Mouse (Mus musculus) cerebellum, postnatal 36 days (tissue): ENCODE measurements around the gene Spc24.

Experiments used
- DNase-seq, 2 experiments: peaks; one replicate each; pipeline ENCODE4 v3.0.0; 2021 to 2022; ENCODE audit warnings: mixed read lengths in 2 of 2

The Spc24 gene

DNA sequence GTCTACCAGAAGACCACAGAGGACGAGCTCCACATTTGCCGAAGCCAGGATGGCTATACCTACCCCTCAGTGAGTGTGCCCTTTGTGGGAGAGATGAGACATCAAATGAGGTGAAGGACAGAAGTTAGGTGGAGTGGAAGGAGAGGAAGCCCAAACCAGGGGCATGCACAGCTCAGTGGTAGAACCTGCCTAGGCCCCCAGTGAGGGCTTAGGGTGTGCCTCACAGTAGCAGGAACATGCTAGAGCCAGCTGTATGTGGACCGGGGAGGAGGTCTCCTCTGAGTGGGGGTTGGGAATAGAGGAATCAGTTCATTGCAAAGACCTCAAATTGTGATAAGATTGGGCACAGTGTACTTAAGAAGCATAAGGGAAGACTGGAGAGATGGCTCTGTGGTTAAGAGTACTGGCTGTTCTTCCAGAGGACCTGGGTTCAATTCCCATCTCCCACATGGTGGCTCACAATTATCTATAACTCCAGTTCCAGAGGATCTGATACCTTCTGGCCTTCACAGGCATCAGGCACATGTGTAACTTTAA is 12.8 kb downstream of the Spc24 start:
- no peak for DNase-seq

DNA sequence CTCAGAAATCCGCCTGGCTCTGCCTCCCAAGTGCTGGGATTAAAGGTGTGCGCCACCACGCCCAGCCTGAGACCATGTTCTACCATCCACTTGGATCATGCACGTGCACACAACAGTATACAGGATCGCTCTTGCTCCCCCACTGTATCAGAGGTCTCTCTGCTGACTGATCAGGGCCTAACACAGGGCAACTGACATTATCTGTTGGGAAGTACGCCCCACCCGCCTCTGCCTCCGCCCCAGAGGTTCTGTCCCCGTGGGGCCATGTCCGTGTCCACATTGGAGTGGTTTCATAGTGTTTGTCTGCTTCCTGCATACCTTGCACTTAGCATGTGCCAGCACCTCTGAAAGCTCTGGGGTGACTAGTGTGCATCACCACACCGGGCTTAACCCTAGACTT is 18.6 kb downstream of the Spc24 start:
- DNase-seq, result no peak

DNA sequence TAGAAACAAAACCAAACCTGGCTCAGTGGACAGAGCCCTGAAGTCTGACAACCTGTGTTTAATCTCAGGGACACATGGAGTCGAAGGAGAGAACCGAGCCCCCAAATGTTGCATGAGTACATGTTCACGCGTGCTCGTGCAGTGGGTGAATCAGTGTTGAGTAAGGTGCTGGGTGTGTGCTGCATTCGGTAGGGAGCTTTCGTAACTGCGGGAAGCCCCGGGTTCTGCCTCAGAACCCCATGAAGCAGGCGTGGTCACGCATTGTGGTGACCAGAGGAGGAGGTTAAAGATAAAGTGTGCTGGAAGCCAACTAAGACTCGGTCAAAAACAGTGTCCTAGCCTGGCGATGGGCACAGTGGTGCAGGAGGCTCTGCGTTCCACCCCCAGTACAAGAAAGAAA is 19.7 kb downstream of the Spc24 start:
- DNase-seq, result no peak

DNA sequence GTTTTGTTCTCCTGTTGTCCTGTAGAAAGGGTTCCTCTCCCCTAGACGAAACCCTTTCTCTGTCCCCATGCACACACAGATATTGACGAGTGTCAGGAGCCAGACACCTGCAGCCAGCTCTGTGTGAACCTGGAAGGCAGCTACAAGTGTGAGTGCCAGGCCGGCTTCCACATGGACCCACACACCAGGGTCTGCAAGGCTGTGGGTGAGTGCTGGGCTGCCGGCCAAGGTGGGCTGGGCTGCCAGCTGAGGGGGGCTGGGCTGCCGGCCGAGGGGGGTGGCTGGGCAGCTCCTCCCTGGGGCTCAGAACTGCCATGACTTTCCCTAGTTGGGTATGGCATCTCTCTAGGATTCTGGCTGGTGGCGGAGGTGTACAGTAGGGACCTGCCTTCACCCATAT is 21.3 kb downstream of the Spc24 start:
- no peak for DNase-seq

DNA sequence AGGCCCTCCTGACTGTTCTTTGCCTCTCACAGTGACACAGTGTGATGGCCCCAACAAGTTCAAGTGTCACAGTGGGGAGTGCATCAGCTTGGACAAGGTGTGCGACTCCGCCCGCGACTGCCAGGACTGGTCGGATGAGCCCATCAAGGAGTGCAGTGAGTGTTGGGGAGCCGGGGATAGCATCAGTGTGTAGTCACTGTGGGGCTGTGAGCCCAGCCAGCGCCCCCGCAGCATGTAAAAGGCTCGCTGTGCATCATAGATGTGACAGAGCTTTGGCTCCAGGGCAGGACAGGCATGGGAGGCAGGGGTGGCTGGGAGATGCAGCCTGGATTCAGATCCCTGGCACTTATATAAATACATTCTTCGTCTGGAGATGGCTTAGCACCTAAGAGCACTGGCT is 22.9 kb downstream of the Spc24 start:
- no peak for DNase-seq

DNA sequence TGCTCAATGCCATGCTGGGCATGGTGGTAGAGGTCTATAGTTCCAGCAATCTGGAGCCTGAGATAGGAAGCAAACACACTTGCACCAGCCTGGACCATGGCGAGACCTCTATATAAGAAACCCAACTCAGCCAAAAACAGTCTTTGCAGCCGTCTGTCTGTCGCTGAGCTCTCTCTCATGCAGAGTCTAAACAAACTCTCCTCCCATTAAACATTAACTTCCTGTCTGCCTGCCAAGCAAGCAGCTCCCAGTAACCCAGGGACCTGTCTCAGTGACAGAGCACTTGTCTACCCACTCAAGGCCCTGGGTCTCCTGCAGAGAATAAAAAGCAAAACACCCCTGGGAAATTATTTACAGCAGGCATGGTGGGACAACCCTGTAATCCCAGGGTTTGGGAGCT is 23.5 kb downstream of the Spc24 start:
- no peak for DNase-seq

DNA sequence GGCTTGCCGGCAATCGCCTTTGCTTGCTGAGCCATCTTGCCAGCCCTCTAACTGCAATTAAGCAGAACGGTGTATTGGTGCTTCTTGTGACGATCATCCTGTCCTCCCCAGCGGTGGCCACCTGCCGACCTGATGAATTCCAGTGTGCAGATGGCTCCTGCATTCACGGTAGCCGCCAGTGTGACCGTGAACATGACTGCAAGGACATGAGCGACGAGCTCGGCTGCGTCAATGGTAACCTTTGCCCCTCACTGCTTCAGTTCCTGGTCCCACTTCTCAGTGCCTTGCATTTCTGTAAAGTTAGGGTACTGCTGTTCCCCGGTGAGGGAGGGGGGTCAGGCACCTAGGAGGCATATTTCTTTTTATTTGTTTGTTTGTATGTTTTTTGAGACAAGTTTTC is 25.0 kb downstream of the Spc24 start:
- no peak for DNase-seq

DNA sequence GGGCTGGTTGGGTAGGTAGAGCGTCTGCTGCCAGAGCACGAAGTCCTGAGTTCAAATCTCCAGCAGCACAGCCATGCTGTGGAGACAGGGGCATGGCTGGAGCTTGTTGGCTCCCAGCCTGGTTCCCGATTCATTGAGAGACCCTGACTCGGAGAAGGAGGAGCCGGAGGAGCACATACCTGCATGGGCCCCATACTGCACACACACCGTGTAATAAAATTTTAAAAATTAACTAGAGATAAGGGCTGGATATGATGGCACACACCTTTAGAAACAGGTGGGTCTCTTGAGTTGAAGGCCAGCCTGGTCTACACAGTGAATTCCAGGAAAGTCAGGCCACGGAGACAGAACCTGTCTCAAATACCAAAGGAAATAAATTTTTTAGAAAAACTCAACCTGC is 26.1 kb downstream of the Spc24 start:
- no peak for DNase-seq

DNA sequence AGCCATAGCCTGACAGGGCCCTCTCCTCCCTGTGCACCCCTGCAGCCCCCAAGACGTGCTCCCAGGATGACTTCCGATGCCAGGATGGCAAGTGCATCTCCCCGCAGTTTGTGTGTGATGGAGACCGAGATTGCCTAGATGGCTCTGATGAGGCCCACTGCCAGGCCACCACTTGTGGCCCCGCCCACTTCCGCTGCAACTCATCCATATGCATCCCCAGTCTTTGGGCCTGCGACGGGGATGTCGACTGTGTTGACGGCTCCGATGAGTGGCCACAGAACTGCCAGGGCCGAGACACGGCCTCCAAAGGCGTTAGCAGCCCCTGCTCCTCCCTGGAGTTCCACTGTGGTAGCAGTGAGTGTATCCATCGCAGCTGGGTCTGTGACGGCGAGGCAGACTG is 26.7 kb downstream of the Spc24 start:
- DNase-seq, result no peak

DNA sequence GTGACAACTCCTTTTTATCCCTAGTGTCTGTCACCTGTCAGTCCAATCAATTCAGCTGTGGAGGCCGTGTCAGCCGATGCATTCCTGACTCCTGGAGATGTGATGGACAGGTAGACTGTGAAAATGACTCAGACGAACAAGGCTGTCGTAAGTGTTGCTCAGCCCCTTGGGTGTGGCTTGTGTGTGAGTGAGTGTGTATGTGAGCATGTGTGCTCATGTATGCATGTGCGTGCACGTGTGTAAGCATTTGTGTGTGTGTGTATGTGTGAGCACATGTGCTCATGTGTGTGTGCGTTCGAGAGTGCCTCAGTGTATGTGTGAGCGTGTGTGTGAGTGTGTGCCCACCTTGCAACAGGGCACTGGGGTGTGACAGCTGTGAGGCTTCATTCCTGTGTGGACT is 27.8 kb downstream of the Spc24 start:
- no peak for DNase-seq

DNA sequence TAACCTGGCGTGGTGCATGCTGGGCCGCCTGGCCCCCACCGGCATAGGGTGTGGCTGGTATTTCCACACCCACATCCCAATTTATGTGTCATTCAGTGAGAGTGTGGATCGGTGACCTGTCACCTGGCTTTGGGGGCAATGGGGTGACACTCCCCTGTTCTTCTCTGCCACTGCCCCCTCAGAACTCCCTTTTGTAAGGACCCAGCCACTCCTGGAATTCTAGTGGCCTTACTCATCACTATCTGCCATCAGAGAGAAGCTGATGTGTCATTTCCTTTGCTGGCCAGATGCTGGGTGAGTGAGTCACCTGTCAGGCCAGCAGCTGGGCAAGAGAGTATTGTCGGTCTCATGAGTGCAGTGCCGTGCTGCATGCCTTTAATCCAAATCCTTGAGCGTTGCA is 30.8 kb downstream of the Spc24 start:
- no peak for DNase-seq

DNA sequence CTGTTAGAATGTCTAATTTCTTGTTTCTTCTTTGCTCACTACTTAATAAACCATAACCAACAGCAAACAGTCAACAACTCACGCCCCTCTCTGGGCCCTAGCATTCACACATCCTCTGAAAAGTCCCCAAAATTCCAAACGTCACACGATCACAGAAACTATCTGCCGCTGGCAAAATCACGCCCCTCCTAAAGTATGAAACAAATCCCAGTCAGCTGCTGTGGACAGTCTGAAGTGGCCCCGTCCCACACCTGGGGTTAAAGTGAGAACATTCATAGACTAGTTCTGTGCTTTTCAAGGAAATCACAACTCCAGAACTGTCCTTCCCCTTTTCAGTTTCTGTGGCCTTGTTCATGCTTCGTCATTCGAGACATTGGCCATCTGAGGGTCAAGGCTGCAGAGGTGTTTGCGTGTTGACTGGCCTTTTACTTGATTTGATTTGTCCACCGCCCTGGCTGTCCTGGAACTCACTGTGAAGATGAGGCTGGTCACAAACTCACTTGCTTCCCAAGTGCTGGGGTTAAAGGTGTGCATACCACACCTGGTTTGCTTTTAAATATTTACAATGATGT is 31.8 kb downstream of the Spc24 start:
- DNase-seq, result no peak

DNA sequence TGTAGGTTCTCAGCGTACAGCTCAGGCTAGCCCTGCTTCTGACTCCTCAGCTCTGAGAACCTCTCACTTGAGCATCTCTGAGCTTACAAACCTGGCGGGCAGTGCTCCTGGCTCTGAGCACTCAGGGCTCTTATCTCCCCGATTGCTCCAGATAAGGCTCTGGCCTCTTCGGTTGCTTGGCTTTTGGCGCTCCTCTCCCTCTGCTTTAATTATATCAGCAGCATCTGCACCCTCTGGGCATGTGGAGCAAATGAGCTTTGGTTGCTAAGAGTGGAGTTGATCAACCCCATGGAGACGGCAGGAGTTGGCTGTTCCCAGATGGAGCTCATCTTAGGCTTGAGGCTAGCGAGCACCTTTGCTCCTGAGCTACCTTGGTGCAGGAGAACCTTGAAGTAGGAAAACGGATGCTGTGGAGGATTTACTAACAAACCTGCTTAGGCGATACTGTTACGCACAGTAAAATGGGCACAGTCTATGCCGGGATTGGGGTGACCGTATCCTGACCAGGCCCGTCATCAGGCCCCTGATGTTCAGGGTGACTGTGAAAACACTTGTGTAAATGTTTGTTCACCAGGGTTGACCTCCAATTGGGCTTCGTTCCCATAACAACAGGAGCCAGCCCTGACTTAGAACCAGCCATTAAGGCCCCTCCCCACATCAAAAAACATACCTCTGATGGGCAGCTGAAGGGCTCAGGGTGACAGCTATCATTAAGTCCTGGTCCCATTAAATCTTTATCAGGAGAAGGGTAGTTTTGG is 33.7 kb downstream of the Spc24 start:
- DNase-seq, result no peak

DNA sequence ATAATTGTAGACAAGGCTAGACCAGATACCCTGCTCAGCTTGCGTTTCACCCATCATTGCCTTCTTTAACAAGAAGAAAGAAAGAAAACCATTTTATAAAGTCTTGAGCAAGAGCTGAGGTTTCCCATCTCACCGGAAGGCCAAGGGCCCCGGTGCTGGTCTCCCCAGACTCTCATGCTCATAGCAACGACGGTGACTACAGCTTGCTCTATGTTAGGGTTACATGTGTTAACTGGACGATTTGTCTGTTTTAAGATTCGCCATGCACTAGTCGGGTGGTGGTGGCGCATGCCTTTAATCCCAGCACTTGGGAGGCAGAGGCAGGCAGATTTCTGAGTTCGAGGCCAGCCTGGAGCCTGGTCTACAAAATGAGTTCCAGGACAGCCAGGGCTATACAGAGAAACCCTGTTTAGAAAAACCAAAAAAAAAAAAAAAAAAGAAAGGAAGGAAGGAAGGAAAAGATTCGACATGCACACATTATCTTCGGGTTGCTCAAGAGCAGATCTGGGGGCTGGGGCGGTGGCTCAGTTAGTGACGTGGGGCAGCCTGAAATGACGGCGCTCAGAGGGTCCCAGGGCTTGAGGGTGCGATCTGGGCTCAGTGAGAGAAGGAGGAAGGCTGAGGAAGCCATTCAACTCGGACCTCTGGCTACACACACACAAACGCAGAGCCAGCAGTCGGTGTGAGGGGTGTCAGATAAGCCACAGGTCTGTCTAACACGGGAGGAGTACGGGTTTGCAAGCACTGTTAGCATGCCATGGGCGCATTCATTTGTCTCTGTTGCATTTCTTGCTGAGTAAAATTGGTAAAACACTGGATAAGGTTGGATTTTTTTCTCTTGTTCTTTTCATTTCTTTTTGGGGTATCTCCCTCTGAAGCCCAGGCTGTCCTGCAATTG is 34.6 kb downstream of the Spc24 start:
- no peak for DNase-seq

DNA sequence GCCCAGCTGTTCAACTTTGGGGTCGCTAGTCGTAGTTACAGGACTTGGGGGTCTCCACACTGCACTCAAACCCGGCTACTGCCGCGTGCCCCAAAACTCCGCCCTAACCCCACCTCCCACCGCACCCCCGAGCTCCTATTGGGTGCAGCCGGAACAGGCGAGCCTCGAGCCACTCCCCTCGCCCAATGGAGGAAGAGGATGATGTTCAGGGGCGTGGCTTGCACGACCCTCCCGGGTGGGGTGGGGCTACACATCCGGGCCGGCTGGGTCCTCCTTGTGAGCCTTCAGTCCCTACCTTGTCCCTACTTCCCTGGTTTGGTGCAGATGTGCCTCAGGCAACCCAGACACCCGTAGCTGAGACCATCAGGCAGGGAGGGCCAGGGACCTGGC is 36.0 kb downstream of the Spc24 start:
- peak; percentile 82 to 88 for DNase-seq

DNA sequence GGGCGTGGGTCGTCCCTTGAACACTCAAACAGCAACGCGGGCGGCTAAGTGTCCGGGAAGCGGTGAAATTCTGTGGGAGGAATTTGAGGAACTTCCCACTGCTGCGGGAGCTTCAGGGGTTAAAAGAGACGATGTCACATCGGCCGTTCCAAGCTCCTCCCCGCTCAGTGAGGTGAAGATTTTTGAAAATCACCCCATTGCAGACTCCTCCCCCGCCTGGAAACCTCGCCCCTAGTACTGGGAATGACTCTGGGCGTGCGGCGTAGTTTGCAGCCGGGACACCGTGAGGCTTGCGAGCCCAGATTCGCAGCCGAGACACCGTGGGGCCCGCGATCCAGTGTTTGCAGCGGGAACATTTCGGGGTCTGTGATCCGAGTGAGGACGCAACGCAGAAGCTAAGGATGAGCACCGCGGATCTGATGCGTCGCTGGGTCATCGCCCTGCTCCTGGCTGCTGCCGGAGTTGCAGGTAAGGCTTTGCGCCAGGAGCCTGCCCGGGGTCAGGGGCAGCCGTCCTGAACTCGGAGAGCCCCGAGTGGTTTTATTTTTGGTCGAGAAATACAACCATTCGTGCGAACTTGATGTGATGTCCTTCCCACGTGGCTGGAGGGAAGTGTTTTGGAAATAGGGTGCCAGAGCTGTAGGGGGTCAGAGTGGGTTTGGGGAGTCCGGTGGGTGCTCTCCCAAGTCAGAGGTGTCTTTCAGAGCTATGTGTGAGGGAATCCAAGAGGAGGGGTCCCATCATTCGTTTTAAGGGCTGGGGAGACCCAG is 36.5 kb downstream of the Spc24 start, which contains the start of gene Ldlr:
Gene Ldlr, plus strand, starts transcription at position 107 of the 770 bp plus-strand sequence.
- DNase-seq, result peak; percentile 78 to 79

DNA sequence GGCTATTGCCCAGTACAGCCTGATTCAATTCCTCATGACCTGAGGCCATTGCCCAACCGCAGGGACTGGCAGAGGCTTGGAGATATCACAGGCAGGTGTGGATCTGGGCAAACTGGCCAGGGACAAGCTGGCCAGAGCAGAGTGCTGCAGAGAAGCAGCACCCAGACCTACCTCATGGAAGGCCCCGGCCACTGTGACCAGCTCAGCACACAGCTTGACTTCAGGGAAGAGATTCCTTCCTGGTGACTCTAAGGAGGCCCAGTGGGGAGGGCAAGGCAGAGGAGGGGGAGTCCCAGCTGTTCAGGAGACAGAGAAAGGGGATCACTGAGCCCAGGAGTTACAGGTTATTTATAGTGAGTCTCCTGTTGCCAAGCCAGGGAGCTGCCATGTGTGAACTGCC is 39.1 kb downstream of the Spc24 start:
- DNase-seq, result no peak

DNA sequence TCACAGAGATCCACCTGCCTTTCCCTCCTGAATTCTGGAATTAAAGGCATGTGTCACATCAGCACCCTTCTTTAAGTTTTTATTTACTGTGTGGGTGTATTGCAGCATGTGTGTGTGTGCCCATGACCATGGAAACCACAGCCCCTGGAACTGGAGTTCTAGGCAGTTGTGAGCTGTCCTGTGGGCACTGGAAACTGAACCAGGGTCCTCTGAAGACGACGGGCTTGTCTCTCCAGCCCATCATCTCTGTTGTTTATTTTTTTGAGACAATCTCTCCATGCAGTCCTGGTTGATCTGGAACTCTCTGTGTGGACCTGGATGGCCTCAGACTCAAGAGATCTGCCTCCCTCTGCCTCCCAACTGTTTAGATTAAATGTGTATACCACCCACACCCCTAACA is 43.1 kb downstream of the Spc24 start:
- no peak for DNase-seq

DNA sequence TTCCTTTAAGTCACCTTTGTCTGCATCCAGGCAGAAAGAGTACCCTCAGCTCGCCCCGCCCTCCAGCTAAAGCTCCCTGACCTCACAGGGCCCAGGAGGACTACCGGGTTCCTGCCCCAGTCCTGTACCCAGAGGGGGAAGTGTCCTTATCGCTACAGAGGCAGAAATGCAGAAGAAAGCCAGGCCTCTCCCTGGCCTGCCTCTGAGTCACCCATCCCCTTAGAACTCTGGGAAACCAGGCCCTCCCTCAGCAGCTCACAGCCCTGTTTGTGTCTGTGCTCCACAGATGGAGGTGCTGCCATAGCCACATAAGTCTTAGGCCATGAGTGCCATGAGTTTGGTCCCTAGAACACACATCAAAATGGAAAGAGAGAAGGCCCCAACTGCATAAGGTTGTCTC is 44.8 kb downstream of the Spc24 start:
- no peak for DNase-seq

DNA sequence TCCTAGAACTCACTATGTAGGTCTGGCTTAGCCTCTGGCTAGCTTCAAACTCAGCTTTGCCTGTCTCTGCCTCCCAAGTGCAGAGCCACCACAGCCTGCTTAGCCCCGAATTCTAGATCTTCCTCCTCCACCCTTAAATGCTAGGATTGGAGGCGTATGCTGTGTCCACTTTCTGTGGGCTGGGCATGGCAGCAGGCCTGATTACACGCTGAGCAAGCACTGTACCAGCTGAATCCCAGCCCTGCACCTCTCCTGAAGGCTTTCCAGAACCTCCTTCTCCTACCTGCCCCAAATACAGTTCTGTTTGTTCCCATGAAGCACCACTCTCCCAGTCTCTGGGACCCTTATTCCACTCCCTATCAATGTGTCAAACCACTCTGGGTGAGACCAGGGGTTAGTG is 50.8 kb downstream of the Spc24 start:
- no peak for DNase-seq

DNA sequence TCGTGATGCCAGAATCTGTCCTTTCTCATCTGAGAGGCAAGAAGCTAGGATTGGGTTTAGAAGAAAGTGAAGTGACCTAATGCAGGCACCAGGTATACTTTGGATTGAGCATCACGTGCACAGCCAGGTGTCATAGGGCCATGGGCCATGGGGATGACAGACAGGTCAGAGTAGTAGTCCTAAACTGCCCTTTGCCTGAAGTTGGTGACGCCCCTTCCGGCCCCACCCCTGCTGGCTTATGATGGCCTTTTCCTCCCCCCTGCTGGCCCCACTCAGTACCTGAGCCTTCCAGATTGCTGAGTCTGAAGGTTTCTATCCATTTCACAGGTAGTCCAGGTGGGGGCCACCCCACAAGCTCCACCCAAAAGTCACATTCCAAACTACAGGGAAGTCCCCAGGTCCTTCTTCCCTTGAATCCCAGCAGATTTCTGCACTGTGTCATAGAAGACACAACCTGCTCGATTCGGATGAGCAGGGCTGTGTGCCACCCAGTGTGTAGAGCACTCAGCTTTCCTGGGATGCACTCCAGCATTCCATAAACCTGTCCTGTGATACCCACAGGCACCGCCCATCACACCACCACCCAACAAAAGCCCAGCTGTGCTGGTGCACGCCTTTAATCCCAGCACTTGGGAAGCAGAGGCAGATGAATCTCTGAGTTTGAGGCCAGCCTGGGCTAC is 53.4 kb downstream of the Spc24 start:
- DNase-seq, result no peak

DNA sequence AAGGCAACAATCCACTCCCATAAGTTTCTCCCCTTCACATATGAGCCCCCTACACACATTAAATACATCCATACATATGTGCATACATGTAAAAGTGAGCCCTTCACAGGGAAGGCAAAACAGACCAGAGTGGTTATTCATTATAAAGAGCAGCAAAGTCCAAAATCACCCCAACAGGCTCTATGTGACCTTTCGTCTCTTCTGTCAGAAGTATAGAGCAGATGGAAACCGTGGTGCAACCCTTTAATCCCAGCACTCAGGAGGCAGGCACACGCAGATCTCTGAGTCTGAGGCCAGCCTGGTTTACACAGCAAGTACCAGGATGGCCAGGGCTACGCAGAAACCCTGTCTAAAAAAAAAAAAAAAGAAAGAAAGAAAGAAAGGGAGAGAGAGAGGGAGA is 54.0 kb downstream of the Spc24 start:
- DNase-seq, result no peak
